Mouse (Mus musculus) midbrain, embryonic 16.5 days (tissue): ENCODE data around the gene Yipf2. TPM values are rescaled to one million over a fixed set of nuclear protein-coding genes. Genes with fewer than 3 reads are reported as not detected.

Experiments
- ATAC-seq: fragments of 200-750 bp; cut with Nextera tagmentation; 2 replicates; pipeline ENCODE4 v1.8.0; 2017; ENCODE audit warnings: moderate TSS enrichment
- H3K27ac ChIP-seq: fragments of 300-500 bp; sonication (generic); 2 replicates; pipeline ENCODE4 v1.5.1; 2014; ENCODE audit warnings: mild to moderate bottlenecking, low read length, mixed read lengths
- H3K27me3 ChIP-seq: fragments of 300-500 bp; sonication (generic); 2 replicates; pipeline ENCODE4 v1.6.1; 2014; ENCODE audit warnings: low read depth, low read length, mixed read lengths; ENCODE audit not compliant: control insufficient read depth, insufficient read depth
- H3K36me3 ChIP-seq: fragments of 300-500 bp; sonication (generic); 2 replicates; pipeline ENCODE4 v1.6.1; 2014; ENCODE audit warnings: mild to moderate bottlenecking, low read length, moderate library complexity, mixed read lengths; ENCODE audit not compliant: control insufficient read depth, insufficient read depth
- H3K4me1 ChIP-seq: fragments of 300-500 bp; sonication (generic); 2 replicates; pipeline ENCODE4 v1.6.1; 2014; ENCODE audit warnings: mild to moderate bottlenecking, low read length, mixed read lengths; ENCODE audit not compliant: control insufficient read depth, insufficient read depth
- H3K4me2 ChIP-seq: fragments of 300-500 bp; sonication (generic); 2 replicates; pipeline ENCODE4 v1.6.1; 2014; ENCODE audit warnings: mild to moderate bottlenecking, low read length, mixed read lengths
- H3K4me3 ChIP-seq: fragments of 300-500 bp; sonication (generic); 2 replicates; pipeline ENCODE4 v1.5.1; 2014; ENCODE audit warnings: low read depth, mild to moderate bottlenecking, low read length, moderate library complexity, mixed read lengths
- H3K9ac ChIP-seq: fragments of 300-500 bp; sonication (generic); 2 replicates; pipeline ENCODE4 v1.6.1; 2014; ENCODE audit warnings: low read depth, low read length, mixed read lengths
- H3K9me3 ChIP-seq: fragments of 300-500 bp; sonication (generic); replicated peaks from 2 replicates; pipeline ENCODE4 v1.6.1; 2014; ENCODE audit warnings: mild to moderate bottlenecking, low read length, mixed read lengths; ENCODE audit not compliant: control insufficient read depth, poor library complexity, severe bottlenecking
- WGBS: fragments of 180-500 bp; shearing (Covaris S2); extraction: QIAGEN DNeasy Blood & Tissue Kit; methylation state at CpG from one replicate; pipeline ENCODE4 v1.1.7; 2014; 5-methylcytosine and 5-hydroxymethylcytosine counted together
- polyA plus RNA-seq: library from polyadenylated mRNA; unstranded; fragments of >200 nt; fragmentation: Nextera tagmentation; extraction: Ambion mirVana; gene quantifications from 2 replicates; pipeline ENCODE4 v1.2.1, GENCODE M21; 2015

Gene Yipf2
- polyA plus RNA-seq, 1 experiment from 2014 or later: 26.9 TPM

GRCm38 (mm10) chr9:21620229-21620628 lies 27.6 kb upstream of the Yipf2 start:
- H3K4me3 ChIP-seq: no peak overlapping the region
- peaks cover 34% of the 10 kb centered on the region for H3K4me1 ChIP-seq
- no peaks in the 10 kb centered on the region for H3K9me3 ChIP-seq
- no peak for ATAC-seq
- H3K36me3 ChIP-seq: no peaks in the 10 kb centered on the region
- 84% methylated on average over 4 of the region's 4 CpGs for WGBS
- no peaks in the 10 kb centered on the region for H3K27me3 ChIP-seq
- no peak overlapping the region for H3K9ac ChIP-seq
- no peak overlapping the region for H3K4me2 ChIP-seq
- H3K27ac ChIP-seq: no peak overlapping the region

GRCm38 (mm10) chr9:21617066-21617465 lies 24.4 kb upstream of the Yipf2 start:
- Histone ChIP-seq H3K36me3 (no peaks in the 10 kb centered on the region), H3K9ac (peak overlapping the region; percentile 75), H3K27ac (peak overlapping the region; percentile 99), H3K4me2 (peak overlapping the region; percentile 60), H3K4me1 (peaks cover 32% of the 10 kb centered on the region), H3K27me3 (no peaks in the 10 kb centered on the region), H3K4me3 (peak overlapping the region; percentile 79), H3K9me3 (no peaks in the 10 kb centered on the region)
- 3% methylated on average over 10 of the region's 10 CpGs for WGBS
- no peak for ATAC-seq

- Histone ChIP-seq H3K27ac (peak overlapping the region; percentile 99), H3K27me3 (no peaks in the 10 kb centered on the region), H3K4me1 (peaks cover 32% of the 10 kb centered on the region), H3K9ac (peak overlapping the region; percentile 75), H3K4me3 (peak overlapping the region; percentile 79), H3K9me3 (no peaks in the 10 kb centered on the region), H3K4me2 (peak overlapping the region; percentile 60), H3K36me3 (no peaks in the 10 kb centered on the region)
- under 1% methylated on average over 45 of the region's 57 CpGs for WGBS
- ATAC-seq: peak; percentile 79
Measured at GRCm38 (mm10) chr9:21616232-21616781, 23.7 kb upstream of the Yipf2 start.

GRCm38 (mm10) chr9:21615617-21616231 lies 23.1 kb upstream of the Yipf2 start, which contains the start of gene Smarca4:
Smarca4 (plus strand) TSS chr9:21616169.
- no peaks in the 10 kb centered on the region for H3K36me3 ChIP-seq
- H3K4me2 ChIP-seq: peak within 1 kb of the TSS; percentile 60
- no peaks in the 10 kb centered on the region for H3K9me3 ChIP-seq
- peak; percentile 94 for ATAC-seq
- peak within 1 kb of the TSS; percentile 99 for H3K27ac ChIP-seq
- H3K4me1 ChIP-seq: peaks cover 31% of the 10 kb centered on the region
- H3K4me3 ChIP-seq: peak within 1 kb of the TSS; percentile 79
- whole genome bisulfite sequencing: under 1% methylated on average over 43 of the region's 45 CpGs
- H3K9ac ChIP-seq: peak within 1 kb of the TSS; percentile 75
- H3K27me3 ChIP-seq: no peaks in the 10 kb centered on the region

- no peak for ATAC-seq
- 76% methylated on average over 15 of the region's 15 CpGs for WGBS
- Histone ChIP-seq H3K4me1 (peaks cover 28% of the 10 kb centered on the region), H3K9ac (peak overlapping the region; percentile 73), H3K4me3 (peak overlapping the region; percentile 79), H3K36me3 (no peaks in the 10 kb centered on the region), H3K9me3 (no peaks in the 10 kb centered on the region), H3K4me2 (peak overlapping the region; percentile 60), H3K27ac (peak overlapping the region; percentile 94), H3K27me3 (no peaks in the 10 kb centered on the region)
Measured at GRCm38 (mm10) chr9:21614864-21615616, 22.4 kb upstream of the Yipf2 start.

- Histone ChIP-seq H3K9me3 (no peaks in the 10 kb centered on the region), H3K9ac (no peak overlapping the region), H3K4me2 (no peak overlapping the region), H3K27ac (no peak overlapping the region), H3K27me3 (no peaks in the 10 kb centered on the region), H3K4me3 (no peak overlapping the region), H3K36me3 (no peaks in the 10 kb centered on the region), H3K4me1 (peaks cover 3% of the 10 kb centered on the region)
- 90% methylated on average over 1 of the region's 1 CpGs for WGBS
- ATAC-seq: no peak
Measured at GRCm38 (mm10) chr9:21609861-21610260, 17.2 kb upstream of the Yipf2 start.

- no peaks in the 10 kb centered on the region for H3K36me3 ChIP-seq
- H3K4me1 ChIP-seq: no peaks in the 10 kb centered on the region
- no peaks in the 10 kb centered on the region for H3K27me3 ChIP-seq
- no peak for ATAC-seq
- no peak overlapping the region for H3K4me3 ChIP-seq
- H3K9me3 ChIP-seq: no peaks in the 10 kb centered on the region
- no peak overlapping the region for H3K27ac ChIP-seq
- H3K4me2 ChIP-seq: no peak overlapping the region
- H3K9ac ChIP-seq: no peak overlapping the region
- 93% methylated on average over 1 of the region's 1 CpGs for WGBS
Measured at GRCm38 (mm10) chr9:21606648-21607047, 14.0 kb upstream of the Yipf2 start.

GRCm38 (mm10) chr9:21605865-21606264 lies 13.2 kb upstream of the Yipf2 start:
- Histone ChIP-seq H3K9me3 (no peaks in the 10 kb centered on the region), H3K36me3 (no peaks in the 10 kb centered on the region), H3K4me2 (no peak overlapping the region), H3K27me3 (no peaks in the 10 kb centered on the region), H3K4me3 (no peak overlapping the region), H3K4me1 (no peaks in the 10 kb centered on the region), H3K27ac (no peak overlapping the region), H3K9ac (no peak overlapping the region)
- WGBS: 66% methylated on average over 5 of the region's 5 CpGs
- ATAC-seq: no peak

GRCm38 (mm10) chr9:21604119-21604518 lies 11.5 kb upstream of the Yipf2 start:
- Histone ChIP-seq H3K27me3 (no peaks in the 10 kb centered on the region), H3K9ac (no peak overlapping the region), H3K36me3 (no peaks in the 10 kb centered on the region), H3K9me3 (no peaks in the 10 kb centered on the region), H3K4me3 (no peak overlapping the region), H3K4me1 (no peaks in the 10 kb centered on the region), H3K27ac (no peak overlapping the region), H3K4me2 (no peak overlapping the region)
- 82% methylated on average over 5 of the region's 5 CpGs for WGBS
- no peak for ATAC-seq
